12 mouse cellular contexts compared by ENCODE assay signal in genomic region chr11:53441921-53442320, GRCm38 (mm10). TPM values are rescaled to one million over a fixed set of nuclear protein-coding genes. Genes with fewer than 3 reads are reported as not detected.
DNase-seq lines count a peak whose midpoint lies in the region; ATAC-seq and TF ChIP-seq lines count a peak whose summit lies in the region.
"Had no signal": no experiment of that assay in that cellular context is flagged by ENCODE, and none has a peak within 500 bp of the region (broad histone marks: within the 10 kb centered on the region; RNA-seq: fewer than 3 reads in every experiment).

No protein-coding gene starts in this region.

- peaks cover 3% of the 10 kb centered on the region; the same call in 1 of the 2 replicates for H3K36me3 ChIP-seq in hindbrain, embryonic 13.5 days
- no peaks in the 10 kb centered on the region for H3K36me3 ChIP-seq in hindbrain, embryonic 12.5 days
- H3K36me3 ChIP-seq in stomach, postnatal 0 days (ENCODE audit: control insufficient read depth, insufficient read depth, low read length), result no peaks in the 10 kb centered on the region
- no peaks in the 10 kb centered on the region for H3K36me3 ChIP-seq in kidney, embryonic 15.5 days
- H3K36me3 ChIP-seq: lung, embryonic 15.5 days had no signal

- 0 out of 2 replicates have a peak overlapping the region, but pooled peaks have one; percentile 23 for H3K27ac ChIP-seq in hindbrain, embryonic 13.5 days
- H3K27ac ChIP-seq in hindbrain, embryonic 12.5 days, result no peak overlapping the region
- H3K27ac ChIP-seq in stomach, postnatal 0 days (replicated peaks), result no peak overlapping the region
- H3K27ac ChIP-seq in kidney, embryonic 15.5 days, result no peak overlapping the region
- H3K27ac ChIP-seq: lung, embryonic 15.5 days had no signal

- ATAC-seq in hindbrain, embryonic 13.5 days (ENCODE audit: low FRiP score), result no peak
- ATAC-seq in hindbrain, embryonic 12.5 days (ENCODE audit: low FRiP score), result no peak
- ATAC-seq in stomach, postnatal 0 days (ENCODE audit: low FRiP score, low TSS enrichment), result 0 out of 2 replicates have a peak, but pooled peaks have one; percentile 28
- ATAC-seq in kidney, embryonic 15.5 days (replicated peaks; ENCODE audit: low FRiP score), result no peak
- ATAC-seq: Patski had no signal

- H3K4me3 ChIP-seq in hindbrain, embryonic 13.5 days, result no peak overlapping the region
- no peak overlapping the region for H3K4me3 ChIP-seq in hindbrain, embryonic 12.5 days
- no peak overlapping the region for H3K4me3 ChIP-seq in stomach, postnatal 0 days (ENCODE audit: low read depth, low read length)
- H3K4me3 ChIP-seq in kidney, embryonic 15.5 days (replicated peaks), result no peak overlapping the region
- H3K4me3 ChIP-seq: lung, embryonic 15.5 days had no signal

- DNase-seq in adrenal gland, postnatal 25 days, result peak; percentile 35
- peak; percentile 37 for DNase-seq in heart, postnatal 4 days
- DNase-seq in stomach, postnatal 0 days (ENCODE audit: low spot score), result no peak
- DNase-seq in MN1 (ENCODE audit: low spot score), result no peak
- DNase-seq in urinary bladder, postnatal 10 days (ENCODE audit: low spot score), result no peak
- DNase-seq: right cerebral cortex, postnatal 4 days had no signal

- H3K4me1 ChIP-seq in hindbrain, embryonic 13.5 days (replicated peaks), result no peaks in the 10 kb centered on the region
- no peaks in the 10 kb centered on the region for H3K4me1 ChIP-seq in hindbrain, embryonic 12.5 days
- no peaks in the 10 kb centered on the region for H3K4me1 ChIP-seq in stomach, postnatal 0 days (replicated peaks; ENCODE audit: control insufficient read depth, insufficient read depth)
- H3K4me1 ChIP-seq in kidney, embryonic 15.5 days, result no peaks in the 10 kb centered on the region
- H3K4me1 ChIP-seq: lung, embryonic 15.5 days had no signal

- no peak overlapping the region for H3K4me2 ChIP-seq in hindbrain, embryonic 13.5 days
- H3K4me2 ChIP-seq in hindbrain, embryonic 12.5 days (replicated peaks), result no peak overlapping the region
- no peak overlapping the region for H3K4me2 ChIP-seq in stomach, postnatal 0 days (replicated peaks; ENCODE audit: low read depth)
- H3K4me2 ChIP-seq in kidney, embryonic 15.5 days, result no peak overlapping the region
- H3K4me2 ChIP-seq: lung, embryonic 15.5 days had no signal

- WGBS in hindbrain, embryonic 13.5 days, result 63% methylated on average over 12 of the region's 12 CpGs
- 48% methylated on average over 12 of the region's 12 CpGs for WGBS in hindbrain, embryonic 12.5 days
- 32% methylated on average over 12 of the region's 12 CpGs for WGBS in stomach, postnatal 0 days
- 34% methylated on average over 12 of the region's 12 CpGs for WGBS in kidney, embryonic 15.5 days

- no peaks in the 10 kb centered on the region for H3K9me3 ChIP-seq in hindbrain, embryonic 13.5 days
- H3K9me3 ChIP-seq in hindbrain, embryonic 12.5 days (replicated peaks), result no peaks in the 10 kb centered on the region
- no peaks in the 10 kb centered on the region for H3K9me3 ChIP-seq in stomach, postnatal 0 days (ENCODE audit: control insufficient read depth, low read length)
- no peaks in the 10 kb centered on the region for H3K9me3 ChIP-seq in kidney, embryonic 15.5 days (replicated peaks)
- H3K9me3 ChIP-seq: lung, embryonic 15.5 days had no signal

- no peak for TF ChIP-seq EP300 in stomach, postnatal 0 days (optimal IDR thresholded peaks at IDR 0.05)

- 0 out of 2 replicates have a peak, but pooled peaks cover 3% of the 10 kb centered on the region for H3K27me3 ChIP-seq in hindbrain, embryonic 13.5 days
- H3K27me3 ChIP-seq in hindbrain, embryonic 12.5 days, result no peaks in the 10 kb centered on the region
- H3K27me3 ChIP-seq in stomach, postnatal 0 days (ENCODE audit: control insufficient read depth, insufficient read depth, low read length), result no peaks in the 10 kb centered on the region
- H3K27me3 ChIP-seq in kidney, embryonic 15.5 days, result no peaks in the 10 kb centered on the region
- H3K27me3 ChIP-seq: lung, embryonic 15.5 days had no signal

- TF ChIP-seq CTCF in stomach, postnatal 0 days (IDR thresholded peaks at IDR 0.05; ENCODE audit: low read depth), result no peak

- no peak overlapping the region for H3K9ac ChIP-seq in hindbrain, embryonic 13.5 days
- no peak overlapping the region for H3K9ac ChIP-seq in hindbrain, embryonic 12.5 days
- no peak overlapping the region for H3K9ac ChIP-seq in stomach, postnatal 0 days (ENCODE audit: low read length)
- H3K9ac ChIP-seq in kidney, embryonic 15.5 days, result no peak overlapping the region
- H3K9ac ChIP-seq: lung, embryonic 15.5 days had no signal

RNA-seq across cellular contexts. Expression of gene Gdf9, which starts 11.1 kb away (rescaled TPM):
- polyA plus RNA-seq in hindbrain, embryonic 13.5 days (2015; fragmentation: Nextera tagmentation; extraction: Ambion mirVana), result 3.1 and 3.3 TPM in 2 replicates
- 2.6 and 3.9 TPM in 2 replicates for polyA plus RNA-seq in hindbrain, embryonic 12.5 days (2016; fragmentation: Nextera tagmentation; extraction: Ambion mirVana)
- total RNA-seq in adrenal gland, postnatal 25 days (2021), result 1.4 and 2.2 TPM in 2 replicates
- under 1 TPM in 1 of 2 experiments, not detected in 1; 0.25 TPM for total RNA-seq in heart, postnatal 4 days (2021)
- polyA plus RNA-seq in stomach, postnatal 0 days (2015; fragmentation: Nextera tagmentation; extraction: Ambion mirVana), result 0.78 and 0.88 TPM in 2 replicates
- 2.2 and 2.3 TPM in 2 replicates for polyA plus RNA-seq in kidney, embryonic 15.5 days (2015; fragmentation: Nextera tagmentation; extraction: Ambion mirVana)

RNA-seq across cellular contexts. Expression of gene Uqcrq, which starts 11.3 kb away (rescaled TPM):
- 682 and 692 TPM in 2 replicates for polyA plus RNA-seq in hindbrain, embryonic 13.5 days (2015; fragmentation: Nextera tagmentation; extraction: Ambion mirVana)
- polyA plus RNA-seq in hindbrain, embryonic 12.5 days (2016; fragmentation: Nextera tagmentation; extraction: Ambion mirVana), result 480 and 552 TPM in 2 replicates
- 989 and 1,060 TPM in 2 replicates for total RNA-seq in adrenal gland, postnatal 25 days (2021)
- total RNA-seq in heart, postnatal 4 days (2021), result 1,000 to 10,000 TPM; 1,656 to 1,792 TPM
- polyA plus RNA-seq in stomach, postnatal 0 days (2015; fragmentation: Nextera tagmentation; extraction: Ambion mirVana), result 903 and 973 TPM in 2 replicates
- 629 and 653 TPM in 2 replicates for polyA plus RNA-seq in kidney, embryonic 15.5 days (2015; fragmentation: Nextera tagmentation; extraction: Ambion mirVana)

RNA-seq across cellular contexts. Expression of gene Gm10447, which starts 15.0 kb away (rescaled TPM):
- polyA plus RNA-seq in hindbrain, embryonic 13.5 days (2015; fragmentation: Nextera tagmentation; extraction: Ambion mirVana), result 0.06 and 0.16 TPM in 2 replicates
- 0.09 and 0.12 TPM in 2 replicates for polyA plus RNA-seq in hindbrain, embryonic 12.5 days (2016; fragmentation: Nextera tagmentation; extraction: Ambion mirVana)
- total RNA-seq in adrenal gland, postnatal 25 days (2021), result 0.30 TPM in 1 of 2 replicates, not detected in the other
- not detected for total RNA-seq in heart, postnatal 4 days (2021)
- polyA plus RNA-seq in stomach, postnatal 0 days (2015; fragmentation: Nextera tagmentation; extraction: Ambion mirVana), result 0.08 and 0.13 TPM in 2 replicates
- not detected in 2 replicates for polyA plus RNA-seq in kidney, embryonic 15.5 days (2015; fragmentation: Nextera tagmentation; extraction: Ambion mirVana)
- total RNA-seq: heart, postnatal 14 days had no signal
- polyA plus RNA-seq: lung, embryonic 15.5 days; Patski had no signal

RNA-seq across cellular contexts. Expression of gene Shroom1, which starts 15.1 kb away (rescaled TPM):
- polyA plus RNA-seq in hindbrain, embryonic 13.5 days (2015; fragmentation: Nextera tagmentation; extraction: Ambion mirVana), result 2.5 and 2.6 TPM in 2 replicates
- 5.2 and 6.3 TPM in 2 replicates for polyA plus RNA-seq in hindbrain, embryonic 12.5 days (2016; fragmentation: Nextera tagmentation; extraction: Ambion mirVana)
- total RNA-seq in adrenal gland, postnatal 25 days (2021), result 3.4 and 4.6 TPM in 2 replicates
- 1 to 10 TPM in 1 of 2 experiments, under 1 TPM in 1; 0.93 to 1.1 TPM for total RNA-seq in heart, postnatal 4 days (2021)
- 1.3 and 1.7 TPM in 2 replicates for polyA plus RNA-seq in stomach, postnatal 0 days (2015; fragmentation: Nextera tagmentation; extraction: Ambion mirVana)
- polyA plus RNA-seq in kidney, embryonic 15.5 days (2015; fragmentation: Nextera tagmentation; extraction: Ambion mirVana), result 1.7 and 2.3 TPM in 2 replicates
- polyA plus RNA-seq: Patski had no signal

RNA-seq across cellular contexts. Expression of gene Leap2, which starts 19.0 kb away (rescaled TPM):
- not detected in 2 replicates for polyA plus RNA-seq in hindbrain, embryonic 13.5 days (2015; fragmentation: Nextera tagmentation; extraction: Ambion mirVana)
- polyA plus RNA-seq in hindbrain, embryonic 12.5 days (2016; fragmentation: Nextera tagmentation; extraction: Ambion mirVana), result not detected in 2 replicates
- not detected in 2 replicates for total RNA-seq in adrenal gland, postnatal 25 days (2021)
- total RNA-seq in heart, postnatal 4 days (2021), result not detected
- 0.19 and 0.75 TPM in 2 replicates for polyA plus RNA-seq in stomach, postnatal 0 days (2015; fragmentation: Nextera tagmentation; extraction: Ambion mirVana)
- 0.32 and 0.46 TPM in 2 replicates for polyA plus RNA-seq in kidney, embryonic 15.5 days (2015; fragmentation: Nextera tagmentation; extraction: Ambion mirVana)
- total RNA-seq: heart, postnatal 14 days had no signal
- polyA plus RNA-seq: lung, embryonic 15.5 days had no signal

Comparison
In these comparisons a context has a peak if more than half of its experiments do, and no peak if none do; other contexts are left out.
1. DNase-seq: peak in adrenal gland, postnatal 25 days (single experiment) and heart, postnatal 4 days (single experiment); none in stomach, postnatal 0 days (single experiment), MN1 (single experiment) and urinary bladder, postnatal 10 days (single experiment).